Mouse (Mus musculus): Measurements from ENCODE around the gene Slc25a39. TPM values are rescaled to one million over a fixed set of nuclear protein-coding genes. Genes with fewer than 3 reads are reported as not detected.
"Not testable (repeated sequence)": the region's sequence is repeated elsewhere in the genome, so short reads cannot be mapped to it uniquely, and the experiment has no call there.

The Slc25a39 gene
- polyA plus RNA-seq, 1 experiment from 2014 or later, result 154 TPM

GRCm38 (mm10) chr11:102373646-102374045, 34.1 kb downstream of the Slc25a39 start:
- no peak overlapping the region for H3K9ac ChIP-seq
- no peaks in the 10 kb centered on the region for H3K9me3 ChIP-seq
- 29% methylated on average over 2 of the region's 2 CpGs for WGBS
- no peak for ATAC-seq (ENCODE audit: low read depth)
- H3K4me1 ChIP-seq (replicated peaks), result peaks cover 17% of the 10 kb centered on the region
- 0 out of 2 replicates have a peak, but pooled peaks cover 4% of the 10 kb centered on the region for H3K27me3 ChIP-seq
- H3K27ac ChIP-seq (replicated peaks), result no peak overlapping the region
- H3K4me2 ChIP-seq, result no peak overlapping the region
- H3K4me3 ChIP-seq, result no peak overlapping the region
- H3K36me3 ChIP-seq, result no peaks in the 10 kb centered on the region

- Histone ChIP-seq H3K9ac (no peak overlapping the region), H3K4me2 (no peak overlapping the region), H3K36me3 (no peaks in the 10 kb centered on the region), H3K4me3 (no peak overlapping the region), H3K9me3 (no peaks in the 10 kb centered on the region), H3K27ac (replicated peaks) (no peak overlapping the region), H3K27me3 (0 out of 2 replicates have a peak, but pooled peaks cover 4% of the 10 kb centered on the region), H3K4me1 (replicated peaks) (peaks cover 17% of the 10 kb centered on the region)
- 41% methylated on average over 14 of the region's 14 CpGs for WGBS
- ATAC-seq (ENCODE audit: low read depth), result no peak
Observed at GRCm38 (mm10) chr11:102372936-102373335, 34.8 kb downstream of the Slc25a39 start.

DNA sequence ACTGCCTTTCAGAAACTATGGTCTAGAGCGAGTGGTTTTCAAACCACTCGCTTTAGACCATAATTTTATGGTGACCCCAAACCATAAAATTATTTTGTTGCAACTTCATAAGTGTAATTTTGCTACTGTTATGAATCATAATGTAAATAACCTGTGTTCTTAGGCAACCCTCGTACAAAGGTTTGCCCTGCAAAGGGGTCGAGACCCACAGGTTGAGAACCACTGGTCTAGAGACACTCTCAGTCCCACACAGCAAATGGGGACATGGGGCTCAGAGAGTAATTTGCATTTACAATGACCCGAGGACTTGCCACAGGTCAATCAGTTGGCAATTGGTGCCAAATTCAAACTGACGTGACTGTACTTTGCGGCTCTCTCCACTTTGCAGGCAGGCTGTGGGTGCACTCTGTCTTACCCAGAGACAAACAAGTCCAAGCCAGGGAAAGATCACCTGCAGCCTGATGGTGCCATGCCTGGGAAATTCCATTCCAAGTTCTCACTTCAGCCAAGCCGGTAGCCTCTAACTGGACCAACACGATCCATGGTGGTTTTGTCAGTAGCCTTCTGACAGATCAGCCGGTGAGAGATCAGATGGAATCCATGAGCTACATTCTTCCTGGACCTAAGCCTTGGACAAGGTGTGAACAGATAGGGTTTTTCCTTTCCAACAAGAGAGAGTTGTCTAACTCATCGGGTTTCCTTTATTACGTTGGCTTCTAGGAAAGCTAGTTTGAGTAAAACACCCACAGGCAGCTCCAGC, 35.6 kb downstream of the Slc25a39 start:
- WGBS, result 85% methylated on average over 12 of the region's 12 CpGs
- no peaks in the 10 kb centered on the region for H3K36me3 ChIP-seq

GRCm38 (mm10) chr11:102370285-102370684, 37.5 kb downstream of the Slc25a39 start:
- Histone ChIP-seq H3K27me3 (0 out of 2 replicates have a peak, but pooled peaks cover 7% of the 10 kb centered on the region), H3K4me1 (replicated peaks) (peaks cover 3% of the 10 kb centered on the region), H3K4me3 (no peak overlapping the region), H3K27ac (replicated peaks) (no peak overlapping the region), H3K4me2 (no peak overlapping the region), H3K9me3 (no peaks in the 10 kb centered on the region), H3K36me3 (no peaks in the 10 kb centered on the region), H3K9ac (no peak overlapping the region)
- no peak for ATAC-seq (ENCODE audit: low read depth)
- 61% methylated on average over 7 of the region's 7 CpGs for WGBS

More for the DNA sequence above, 35.6 kb downstream of the Slc25a39 start:
- Histone ChIP-seq H3K4me3 (no peak overlapping the region), H3K27me3 (0 out of 2 replicates have a peak, but pooled peaks cover 4% of the 10 kb centered on the region), H3K4me2 (no peak overlapping the region), H3K4me1 (replicated peaks) (peaks cover 17% of the 10 kb centered on the region), H3K9ac (no peak overlapping the region), H3K9me3 (no peaks in the 10 kb centered on the region), H3K27ac (replicated peaks) (no peak overlapping the region)
- no peak for ATAC-seq (ENCODE audit: low read depth)

GRCm38 (mm10) chr11:102369263-102369662, 38.5 kb downstream of the Slc25a39 start:
- no peaks in the 10 kb centered on the region for H3K9me3 ChIP-seq
- no peaks in the 10 kb centered on the region for H3K36me3 ChIP-seq
- H3K9ac ChIP-seq, result no peak overlapping the region
- H3K27ac ChIP-seq (replicated peaks), result no peak overlapping the region
- ATAC-seq (ENCODE audit: low read depth), result no peak
- H3K27me3 ChIP-seq, result 0 out of 2 replicates have a peak, but pooled peaks cover 7% of the 10 kb centered on the region
- WGBS, result 81% methylated on average over 4 of the region's 4 CpGs
- H3K4me3 ChIP-seq, result no peak overlapping the region
- no peak overlapping the region for H3K4me2 ChIP-seq
- H3K4me1 ChIP-seq (replicated peaks), result no peaks in the 10 kb centered on the region

- Histone ChIP-seq H3K9me3 (no peaks in the 10 kb centered on the region), H3K27ac (replicated peaks) (no peak overlapping the region), H3K9ac (no peak overlapping the region), H3K4me1 (replicated peaks) (no peaks in the 10 kb centered on the region), H3K4me3 (no peak overlapping the region), H3K4me2 (no peak overlapping the region), H3K36me3 (no peaks in the 10 kb centered on the region), H3K27me3 (0 out of 2 replicates have a peak, but pooled peaks cover 2% of the 10 kb centered on the region)
- 71% methylated on average over 5 of the region's 5 CpGs for WGBS
- ATAC-seq (ENCODE audit: low read depth), result no peak
Observed at GRCm38 (mm10) chr11:102368347-102368746, 39.4 kb downstream of the Slc25a39 start.

GRCm38 (mm10) chr11:102367504-102368280, 40.1 kb downstream of the Slc25a39 start:
- H3K4me1 ChIP-seq (replicated peaks), result no peaks in the 10 kb centered on the region
- no peak overlapping the region for H3K27ac ChIP-seq (replicated peaks)
- H3K9me3 ChIP-seq, result no peaks in the 10 kb centered on the region
- H3K4me3 ChIP-seq, result no peak overlapping the region
- 81% methylated on average over 9 of the region's 9 CpGs for whole genome bisulfite sequencing
- no peaks in the 10 kb centered on the region for H3K36me3 ChIP-seq
- no peak overlapping the region for H3K4me2 ChIP-seq
- 0 out of 2 replicates have a peak, but pooled peaks cover 2% of the 10 kb centered on the region for H3K27me3 ChIP-seq
- no peak for ATAC-seq (ENCODE audit: low read depth)
- no peak overlapping the region for H3K9ac ChIP-seq

DNA sequence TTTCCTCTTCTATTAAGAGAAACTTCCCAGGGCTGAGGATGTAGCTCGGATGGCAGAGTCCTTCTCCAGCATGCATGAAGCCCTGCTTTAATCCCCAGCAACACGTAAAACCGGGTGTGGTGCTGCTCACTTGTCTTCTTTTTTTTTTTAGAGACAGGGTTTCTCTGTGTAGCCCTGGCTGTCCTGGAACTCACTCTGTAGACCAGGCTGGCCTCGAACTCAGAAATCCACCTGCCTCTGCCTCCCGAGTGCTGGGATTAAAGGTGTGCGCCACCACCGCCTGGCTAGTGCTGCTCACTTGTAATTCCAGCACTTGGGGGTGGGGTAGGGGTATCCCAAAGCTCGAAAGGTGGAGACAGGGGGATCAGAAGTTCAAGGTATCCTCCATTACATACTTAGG, 41.6 kb downstream of the Slc25a39 start, which contains the start of gene Slc4a1:
Slc4a1 (minus strand) TSS at position 101 of the 400 bp plus-strand sequence.
- not testable (repeated sequence) for H3K27ac ChIP-seq (replicated peaks); ATAC-seq (ENCODE audit: low read depth); H3K9me3 ChIP-seq; H3K36me3 ChIP-seq; H3K4me1 ChIP-seq (replicated peaks); H3K9ac ChIP-seq; H3K4me2 ChIP-seq; H3K4me3 ChIP-seq; H3K27me3 ChIP-seq
- WGBS, result 85% methylated on average over 8 of the region's 8 CpGs

DNA sequence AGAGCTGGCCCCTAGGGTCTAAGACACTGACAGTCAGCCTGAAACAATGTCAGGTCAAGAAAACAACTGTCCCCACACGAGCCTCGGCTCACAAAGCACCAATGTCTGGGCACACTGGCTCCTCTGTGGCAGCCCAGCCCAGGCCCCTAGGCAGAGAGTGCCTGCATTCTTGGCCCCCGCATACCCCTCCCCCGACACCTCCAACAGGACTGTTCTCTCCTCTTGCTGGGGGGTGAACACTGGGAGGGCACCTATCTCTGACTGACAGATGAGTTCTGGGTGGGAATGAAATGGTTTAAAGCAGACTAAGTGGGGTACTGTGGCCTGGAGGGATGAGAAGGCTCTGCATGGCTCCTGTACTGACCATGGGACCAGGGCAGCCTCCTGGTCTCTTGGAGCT, 42.0 kb downstream of the Slc25a39 start:
- Histone ChIP-seq H3K9me3 (no peaks in the 10 kb centered on the region), H3K36me3 (no peaks in the 10 kb centered on the region), H3K4me1 (replicated peaks) (no peaks in the 10 kb centered on the region), H3K4me3 (no peak overlapping the region), H3K4me2 (no peak overlapping the region), H3K9ac (no peak overlapping the region), H3K27ac (replicated peaks) (no peak overlapping the region), H3K27me3 (0 out of 2 replicates have a peak, but pooled peaks cover 2% of the 10 kb centered on the region)
- no peak for ATAC-seq (ENCODE audit: low read depth)
- 50% methylated on average over 4 of the region's 4 CpGs for WGBS

- H3K4me1 ChIP-seq (replicated peaks), result no peaks in the 10 kb centered on the region
- H3K4me2 ChIP-seq, result no peak overlapping the region
- H3K36me3 ChIP-seq, result no peaks in the 10 kb centered on the region
- ATAC-seq (ENCODE audit: low read depth), result no peak
- H3K27me3 ChIP-seq, result 0 out of 2 replicates have a peak, but pooled peaks cover 2% of the 10 kb centered on the region
- H3K9ac ChIP-seq, result no peak overlapping the region
- no peak overlapping the region for H3K27ac ChIP-seq (replicated peaks)
- H3K4me3 ChIP-seq, result no peak overlapping the region
- no peaks in the 10 kb centered on the region for H3K9me3 ChIP-seq
- WGBS, result 79% methylated on average over 14 of the region's 14 CpGs
Observed at GRCm38 (mm10) chr11:102364570-102365371, 43.0 kb downstream of the Slc25a39 start.

GRCm38 (mm10) chr11:102363623-102364022, 44.1 kb downstream of the Slc25a39 start:
- H3K36me3 ChIP-seq, result no peaks in the 10 kb centered on the region
- H3K27me3 ChIP-seq, result 0 out of 2 replicates have a peak, but pooled peaks cover 2% of the 10 kb centered on the region
- H3K4me1 ChIP-seq (replicated peaks), result no peaks in the 10 kb centered on the region
- no peak overlapping the region for H3K4me2 ChIP-seq
- H3K4me3 ChIP-seq, result no peak overlapping the region
- no peak overlapping the region for H3K27ac ChIP-seq (replicated peaks)
- ATAC-seq (ENCODE audit: low read depth), result no peak
- H3K9me3 ChIP-seq, result no peaks in the 10 kb centered on the region
- H3K9ac ChIP-seq, result no peak overlapping the region
- WGBS, result 58% methylated on average over 2 of the region's 2 CpGs

All from neural tube, embryonic 13.5 days (tissue).